Mouse (Mus musculus): ENCODE measurements at regions not wholly inside any gene's neighbourhood (a gene's known extent, or its start where the extent isn't known, plus 50 kb on each side); places are given as distances from the start of the nearest gene placed in this dataset.

GRCm38 (mm10) chr7:114922155-114922554, 178.7 kb downstream of the Insc start:
- TF ChIP-seq ZC3H11A (IDR thresholded peaks at IDR 0.05; ENCODE audit: borderline replicate concordance, low read depth, low read length) (peak; percentile 82), ZNF384 (IDR thresholded peaks at IDR 0.05; ENCODE audit: low read depth, low read length) (no peak), HCFC1 (IDR thresholded peaks at IDR 0.05; ENCODE audit: borderline replicate concordance, insufficient read depth, low read length) (no peak), CHD2 (IDR thresholded peaks at IDR 0.05; ENCODE audit: low read depth, low read length) (no peak)

Measured in ES-E14 (cell line).